Mouse (Mus musculus) hindbrain, embryonic 11.5 days (tissue): Measurements from ENCODE around the gene 1700016D06Rik. TPM values are rescaled to one million over a fixed set of nuclear protein-coding genes. Genes with fewer than 3 reads are reported as not detected.

ENCODE experiments used
- ATAC-seq: fragments of 200-750 bp; cut with Nextera tagmentation; 2 replicates; pipeline ENCODE4 v1.8.0; 2017; ENCODE audit warnings: mild to moderate bottlenecking, moderate TSS enrichment, moderate library complexity; ENCODE audit not compliant: low FRiP score
- DNase-seq: peaks from one replicate; pipeline ENCODE4 v3.0.0-alpha.2; 2015; ENCODE audit warnings: low spot score
- H3K27ac ChIP-seq: fragments of 300-500 bp; sonication (generic); 2 replicates; pipeline ENCODE4 v1.5.1; 2014; ENCODE audit warnings: mild to moderate bottlenecking, low read depth, low read length
- H3K27me3 ChIP-seq: fragments of 300-500 bp; sonication (generic); 2 replicates; pipeline ENCODE4 v1.6.1; 2014; ENCODE audit warnings: mild to moderate bottlenecking, low read length, moderate library complexity, mixed read lengths; ENCODE audit not compliant: control insufficient read depth, insufficient read depth
- H3K36me3 ChIP-seq: fragments of 300-500 bp; sonication (generic); 2 replicates; pipeline ENCODE4 v1.6.1; 2014; ENCODE audit warnings: mild to moderate bottlenecking, low read length, moderate library complexity, mixed read lengths; ENCODE audit not compliant: control insufficient read depth, insufficient read depth
- H3K4me1 ChIP-seq: fragments of 300-500 bp; sonication (generic); replicated peaks from 2 replicates; pipeline ENCODE4 v1.6.1; 2014; ENCODE audit warnings: low read length, mixed read lengths; ENCODE audit not compliant: control insufficient read depth, insufficient read depth
- H3K4me2 ChIP-seq: fragments of 300-500 bp; sonication (generic); replicated peaks from 2 replicates; pipeline ENCODE4 v1.6.1; 2014; ENCODE audit warnings: mild to moderate bottlenecking, low read depth, low read length
- H3K4me3 ChIP-seq: fragments of 300-500 bp; sonication (generic); 2 replicates; pipeline ENCODE4 v1.5.1; 2014; ENCODE audit warnings: low read depth, low read length
- H3K9ac ChIP-seq: fragments of 300-500 bp; sonication (generic); 2 replicates; pipeline ENCODE4 v1.6.1; 2014; ENCODE audit warnings: low read depth, low read length
- H3K9me3 ChIP-seq: fragments of 300-500 bp; sonication (generic); 2 replicates; pipeline ENCODE4 v1.6.1; 2016; ENCODE audit warnings: low read length; ENCODE audit not compliant: control insufficient read depth
- WGBS: fragments of 180-500 bp; shearing (Covaris S2); extraction: QIAGEN DNeasy Blood & Tissue Kit; methylation state at CpG from one replicate; pipeline ENCODE4 v1.1.7; 2014; 5-methylcytosine and 5-hydroxymethylcytosine counted together
- polyA plus RNA-seq: library from polyadenylated mRNA; unstranded; fragments of >200 nt; fragmentation: Nextera tagmentation; extraction: Ambion mirVana; gene quantifications from 2 replicates; pipeline ENCODE4 v1.2.1, GENCODE M21; 2014

Gene 1700016D06Rik
- polyA plus RNA-seq, 1 experiment from 2014 or later: not detected

GRCm38 (mm10) chr8:11730271-11730940 lies 29.5 kb upstream of the 1700016D06Rik start:
- Histone ChIP-seq H3K9ac (peak overlapping the region; percentile 32), H3K4me3 (no peak overlapping the region), H3K36me3 (no peaks in the 10 kb centered on the region), H3K4me1 (peaks cover 2% of the 10 kb centered on the region; the same call in 1 of the 2 replicates), H3K4me2 (peak overlapping the region; percentile 20), H3K9me3 (no peaks in the 10 kb centered on the region), H3K27ac (no peak overlapping the region), H3K27me3 (peaks cover 3% of the 10 kb centered on the region; the same call in 1 of the 2 replicates)
- 59% methylated on average over 12 of the region's 12 CpGs for WGBS
- DNase-seq (peak; percentile 13), ATAC-seq (no peak)

DNA sequence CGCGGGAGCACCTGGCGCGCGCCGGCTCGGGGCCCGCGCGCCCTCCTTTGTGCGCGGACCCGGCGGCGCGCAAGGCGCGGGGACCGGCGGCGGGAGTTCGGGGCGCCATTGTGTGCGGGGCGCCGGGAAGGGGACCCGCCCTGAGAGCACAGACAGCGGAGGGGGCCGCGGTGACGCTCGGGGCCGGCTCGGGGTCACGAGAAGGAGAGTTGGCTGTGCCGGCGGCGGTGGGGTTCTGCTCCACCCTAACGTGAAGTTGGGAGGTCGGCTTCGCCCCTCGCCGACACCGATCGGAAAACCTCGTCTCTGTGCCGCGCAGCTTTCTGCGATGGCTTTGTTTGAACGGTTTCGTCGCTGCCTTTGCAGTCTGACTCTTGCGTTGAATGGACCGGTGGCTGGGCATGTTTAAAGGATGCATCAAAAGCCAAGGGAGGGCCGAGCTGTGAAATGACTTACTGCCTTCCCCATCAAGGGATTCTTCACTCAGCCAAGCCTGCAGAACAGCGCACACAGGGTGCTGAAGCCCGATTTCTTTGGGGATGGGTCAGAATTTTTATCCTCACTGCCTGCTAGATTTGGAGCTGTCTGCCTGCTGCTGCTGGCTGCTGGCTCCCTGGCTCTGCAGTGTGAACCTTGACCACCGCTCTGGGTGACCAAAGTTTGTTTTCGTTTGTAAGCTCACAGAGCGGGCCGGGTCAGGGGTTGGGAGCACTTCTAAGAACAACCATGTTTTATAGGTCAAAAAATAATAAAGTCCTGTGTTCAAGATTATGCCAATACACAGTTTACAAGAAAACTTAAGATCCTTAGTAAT lies 27.8 kb upstream of the 1700016D06Rik start:
- Histone ChIP-seq H3K27me3 (peaks cover 3% of the 10 kb centered on the region; the same call in 1 of the 2 replicates), H3K9ac (peak overlapping the region; percentile 83), H3K4me1 (peaks cover 2% of the 10 kb centered on the region; the same call in 1 of the 2 replicates), H3K4me2 (peak overlapping the region; percentile 54), H3K27ac (peak overlapping the region; percentile 99), H3K9me3 (no peaks in the 10 kb centered on the region), H3K36me3 (no peaks in the 10 kb centered on the region), H3K4me3 (peak overlapping the region; percentile 57)
- DNase-seq: peak; percentile 73
- ATAC-seq: peak; percentile 61
- under 1% methylated on average over 47 of the region's 61 CpGs for WGBS

- Histone ChIP-seq H3K4me3 (peak within 1 kb of the TSS; percentile 57), H3K36me3 (no peaks in the 10 kb centered on the region), H3K27ac (peak within 1 kb of the TSS; percentile 99), H3K9ac (peak within 1 kb of the TSS; percentile 83), H3K4me1 (peaks cover 2% of the 10 kb centered on the region; the same call in 1 of the 2 replicates), H3K4me2 (peak within 1 kb of the TSS; percentile 54), H3K27me3 (peaks cover 3% of the 10 kb centered on the region; the same call in 1 of the 2 replicates), H3K9me3 (no peaks in the 10 kb centered on the region)
- peak; percentile 91 for ATAC-seq
- under 1% methylated on average over 81 of the region's 127 CpGs for WGBS
- peak; percentile 89 for DNase-seq
Measured at GRCm38 (mm10) chr8:11727651-11728481, 27.0 kb upstream of the 1700016D06Rik start, which contains the start of gene Arhgef7. TSS of gene Arhgef7 (plus strand) at chr8:11727721.

- DNase-seq: no peak
- peaks cover 3% of the 10 kb centered on the region; the same call in 1 of the 2 replicates for H3K27me3 ChIP-seq
- H3K36me3 ChIP-seq: no peaks in the 10 kb centered on the region
- peak overlapping the region; percentile 83 for H3K9ac ChIP-seq
- H3K4me2 ChIP-seq: peak overlapping the region; percentile 54
- peak overlapping the region; percentile 99 for H3K27ac ChIP-seq
- peak overlapping the region; percentile 57 for H3K4me3 ChIP-seq
- H3K9me3 ChIP-seq: no peaks in the 10 kb centered on the region
- peaks cover 2% of the 10 kb centered on the region; the same call in 1 of the 2 replicates for H3K4me1 ChIP-seq
- peak; percentile 38 for ATAC-seq
- 2% methylated on average over 22 of the region's 22 CpGs for WGBS
Measured at GRCm38 (mm10) chr8:11727273-11727650, 26.4 kb upstream of the 1700016D06Rik start.

DNA sequence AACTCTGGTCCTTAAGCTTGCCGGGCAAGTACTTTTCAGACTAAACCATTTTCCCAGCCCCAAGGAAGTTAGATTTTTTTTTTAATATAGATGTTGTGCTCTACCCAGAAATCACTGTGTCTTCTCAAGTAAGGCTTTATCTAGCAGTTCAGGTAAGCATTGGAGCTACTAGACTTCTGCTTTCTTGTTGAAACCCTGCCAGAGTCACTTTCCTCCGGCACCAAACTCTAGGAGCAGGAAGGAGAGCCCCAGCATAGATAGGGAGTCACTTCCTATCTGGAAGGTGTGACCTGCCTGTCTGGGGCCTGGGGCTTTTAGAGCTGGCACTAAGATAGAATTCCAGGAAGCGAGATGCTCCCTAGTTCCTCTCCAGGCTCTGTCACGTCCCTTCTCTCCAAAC lies 16.3 kb upstream of the 1700016D06Rik start:
- Histone ChIP-seq H3K9ac (no peak overlapping the region), H3K4me2 (no peak overlapping the region), H3K4me3 (no peak overlapping the region), H3K4me1 (no peaks in the 10 kb centered on the region), H3K27ac (no peak overlapping the region), H3K9me3 (no peaks in the 10 kb centered on the region), H3K27me3 (no peaks in the 10 kb centered on the region), H3K36me3 (no peaks in the 10 kb centered on the region)
- 79% methylated on average over 4 of the region's 4 CpGs for WGBS
- no peak for ATAC-seq
- DNase-seq: no peak

GRCm38 (mm10) chr8:11712244-11712643 lies 11.4 kb upstream of the 1700016D06Rik start:
- Histone ChIP-seq H3K4me3 (no peak overlapping the region), H3K4me2 (no peak overlapping the region), H3K4me1 (no peaks in the 10 kb centered on the region), H3K9ac (no peak overlapping the region), H3K9me3 (no peaks in the 10 kb centered on the region), H3K27ac (no peak overlapping the region), H3K36me3 (no peaks in the 10 kb centered on the region), H3K27me3 (no peaks in the 10 kb centered on the region)
- ATAC-seq (no peak), DNase-seq (peak; percentile 29)
- 87% methylated on average over 6 of the region's 6 CpGs for WGBS

DNA sequence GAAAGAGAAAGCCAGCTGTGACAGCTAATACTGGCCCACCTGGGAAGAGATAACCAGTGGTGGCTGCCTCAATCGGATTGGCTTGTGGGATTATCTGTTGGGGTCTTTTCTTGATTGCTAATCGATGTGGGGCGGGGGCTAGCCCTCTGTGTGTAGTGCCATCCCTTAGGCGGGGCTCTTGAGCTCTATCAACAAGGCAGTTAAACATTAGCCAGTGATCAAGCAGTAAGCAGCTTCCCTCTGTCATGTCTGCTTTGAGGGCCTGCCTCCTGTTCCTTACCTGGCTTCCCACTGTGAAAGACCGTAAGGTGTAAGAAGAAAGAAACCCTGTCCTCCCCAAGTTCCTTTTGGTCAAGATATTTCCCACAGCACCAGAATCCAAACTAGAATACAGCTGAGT lies 9.6 kb upstream of the 1700016D06Rik start:
- Histone ChIP-seq H3K9ac (no peak overlapping the region), H3K4me3 (no peak overlapping the region), H3K27ac (no peak overlapping the region), H3K4me2 (no peak overlapping the region), H3K27me3 (no peaks in the 10 kb centered on the region), H3K4me1 (no peaks in the 10 kb centered on the region), H3K9me3 (no peaks in the 10 kb centered on the region), H3K36me3 (no peaks in the 10 kb centered on the region)
- ATAC-seq: no peak
- WGBS: 54% methylated on average over 5 of the region's 5 CpGs
- DNase-seq: no peak

DNA sequence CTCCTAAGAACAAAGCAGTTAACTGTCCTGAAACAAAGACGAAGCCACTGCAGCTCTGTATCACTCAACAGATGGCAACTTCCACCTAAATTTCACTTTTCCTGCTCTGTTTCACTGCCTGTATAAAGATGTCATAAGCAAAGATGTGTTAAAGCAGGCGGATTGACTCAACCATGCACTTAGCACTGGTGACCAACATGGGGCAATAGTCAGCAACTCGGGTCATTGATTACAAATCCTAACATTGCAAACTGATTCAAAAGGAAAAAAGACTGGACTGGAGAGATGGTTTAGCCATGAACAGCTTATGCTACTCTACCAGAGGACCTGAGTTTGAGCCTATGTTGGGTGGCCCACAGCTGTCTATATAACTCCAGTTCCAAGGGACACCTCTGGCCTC lies 8.7 kb upstream of the 1700016D06Rik start:
- H3K27me3 ChIP-seq: no peaks in the 10 kb centered on the region
- WGBS: 79% methylated on average over 3 of the region's 3 CpGs
- H3K4me1 ChIP-seq: no peaks in the 10 kb centered on the region
- no peak overlapping the region for H3K27ac ChIP-seq
- H3K4me3 ChIP-seq: no peak overlapping the region
- H3K4me2 ChIP-seq: no peak overlapping the region
- H3K9me3 ChIP-seq: no peaks in the 10 kb centered on the region
- no peak overlapping the region for H3K9ac ChIP-seq
- no peak for DNase-seq
- no peaks in the 10 kb centered on the region for H3K36me3 ChIP-seq
- ATAC-seq: no peak
